In the genomic region with DNA sequence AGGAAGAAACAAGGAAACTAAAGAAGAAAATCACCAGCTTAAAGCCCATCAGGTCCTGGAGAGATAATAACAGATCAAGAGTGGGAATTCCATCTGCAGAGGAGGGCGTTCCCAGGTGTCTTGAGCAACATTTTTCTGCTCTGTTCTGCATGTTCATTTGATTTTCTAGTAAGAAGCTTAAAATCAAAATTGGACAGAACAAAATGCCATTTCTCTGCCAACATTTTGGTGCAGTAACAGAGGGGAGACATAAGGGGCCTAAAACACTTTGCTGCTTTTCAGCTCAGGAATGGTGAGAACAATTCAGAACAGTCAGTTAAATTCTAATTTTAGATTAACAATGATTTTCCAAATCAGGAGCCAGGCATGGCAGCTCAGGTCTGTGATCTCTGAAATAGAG, we compare ENCODE assay signal across 14 mouse cellular contexts.
"Had no signal": no experiment of that assay in that cellular context is flagged by ENCODE, and none has a peak within 500 bp of the region (broad histone marks: within the 10 kb centered on the region; RNA-seq: fewer than 3 reads in every experiment).

No protein-coding gene starts in this region.

- H3K4me1 ChIP-seq: limb, embryonic 15.5 days; liver, embryonic 13.5 days; lung, embryonic 15.5 days; megakaryocyte, embryonic 14.5 days; midbrain, embryonic 12.5 days; stomach, embryonic 15.5 days had no signal

- H3K27ac ChIP-seq: limb, embryonic 15.5 days; liver, embryonic 13.5 days; lung, embryonic 15.5 days; macrophage; midbrain, embryonic 12.5 days; stomach, embryonic 15.5 days had no signal

- H3K4me3 ChIP-seq: limb, embryonic 15.5 days; liver, embryonic 13.5 days; lung, embryonic 15.5 days; megakaryocyte, embryonic 14.5 days; midbrain, embryonic 12.5 days; stomach, embryonic 15.5 days had no signal

- H3K4me2 ChIP-seq: limb, embryonic 15.5 days; liver, embryonic 13.5 days; lung, embryonic 15.5 days; midbrain, embryonic 12.5 days; stomach, embryonic 15.5 days had no signal

- ATAC-seq: intestine, postnatal 0 days; liver, postnatal 0 days had no signal

- H3K9me3 ChIP-seq: limb, embryonic 15.5 days; liver, embryonic 13.5 days; lung, embryonic 15.5 days; midbrain, embryonic 12.5 days; stomach, embryonic 15.5 days had no signal

- H3K36me3 ChIP-seq: limb, embryonic 15.5 days; liver, embryonic 13.5 days; lung, embryonic 15.5 days; midbrain, embryonic 12.5 days; stomach, embryonic 15.5 days had no signal

- DNase-seq: kidney, adult 8-10 months; kidney, postnatal 25 days; liver, embryonic 13.5 days; liver, postnatal 0 days; lung, postnatal 14 days; right cerebral cortex, postnatal 14 days; thymus, postnatal 36 days had no signal

- H3K27me3 ChIP-seq: limb, embryonic 15.5 days; liver, embryonic 13.5 days; lung, embryonic 15.5 days; megakaryocyte, embryonic 14.5 days; midbrain, embryonic 12.5 days; stomach, embryonic 15.5 days had no signal

- H3K9ac ChIP-seq: limb, embryonic 15.5 days; liver, embryonic 13.5 days; liver, postnatal 0 days; lung, embryonic 15.5 days; midbrain, embryonic 12.5 days; stomach, embryonic 15.5 days had no signal
